Mouse (Mus musculus) gastrocnemius, postnatal 36 days (tissue): ENCODE measurements around the gene Vps13d. TPM values are rescaled to one million over a fixed set of nuclear protein-coding genes. Genes with fewer than 3 reads are reported as not detected.

Source experiments
- DNase-seq, 2 experiments: peaks; one replicate each; pipeline ENCODE4 v3.0.0; 2022
- intact Hi-C: fragments of 180-260 bp; cut with DNase I; formaldehyde crosslinking; loops from one replicate; pipeline ENCODE4 v1.15.1; 2025
- long read RNA-seq, 2 experiments: library from polyadenylated mRNA; stranded (forward); transcript quantifications; one replicate each; pipeline ENCODE4 v2.0.0; 2021
- total RNA-seq, 2 experiments: library from RNA; stranded (reverse); gene quantifications; 2 replicates each; pipeline ENCODE4 v1.2.3; 2021

The Vps13d gene
- total RNA-seq: 10 to 100 TPM; 28.4 to 31.1 TPM
- long read RNA-seq, experiment 1, partial matches to known transcripts: 3 of 10 reads
- long read RNA-seq, experiment 1, other reads (novel, unspliced or antisense): 7 of 10 reads
- long read RNA-seq, experiment 2, partial matches to known transcripts: 1 of 6 reads
- long read RNA-seq, experiment 2, other reads (novel, unspliced or antisense): 5 of 6 reads

DNA sequence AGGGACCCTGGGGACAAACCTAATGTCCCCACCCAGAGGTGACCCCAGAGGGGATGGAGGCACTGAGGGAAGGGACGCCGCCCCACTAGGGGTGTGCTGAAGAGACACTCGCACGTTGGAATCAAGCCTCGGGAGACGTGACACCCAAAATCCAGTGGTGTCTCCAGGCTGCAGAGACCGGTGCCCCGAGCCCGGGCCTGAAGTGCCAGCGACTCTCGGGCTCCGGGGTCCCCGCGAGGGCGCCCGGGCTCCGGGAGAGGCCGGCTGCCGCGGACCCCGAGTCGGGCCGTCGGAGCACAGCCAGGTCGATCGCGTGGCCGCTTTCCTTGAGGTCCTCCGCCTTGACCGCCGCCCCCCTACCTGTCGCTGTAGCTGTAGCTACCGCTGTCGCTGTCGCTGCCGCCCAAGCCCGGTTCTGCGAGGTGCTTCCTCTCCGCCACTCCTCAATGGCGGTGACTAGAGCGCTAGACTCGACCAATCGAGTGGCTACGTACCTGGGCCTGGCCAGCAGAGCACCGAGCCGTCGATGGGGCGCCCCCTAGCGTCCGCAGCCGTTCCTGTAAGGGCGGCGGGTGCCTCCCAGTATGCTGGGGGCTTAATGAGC lies at the start of gene Vps13d:
Gene Vps13d (minus strand): TSS at position 447 of the 604 bp plus-strand sequence.
- DNase-seq: peak; percentile 80 to 88
- intact Hi-C loops: loop anchor here (5.0 kb wide), 1 partner anchor 42 kb away; no protein-coding TSS in a partner anchor

- intact Hi-C loops: no loop called here
- DNase-seq: no peak
Observed at GRCm38 (mm10) chr4:145242719-145243350, 48.0 kb upstream of the Vps13d start.

GRCm38 (mm10) chr4:145240723-145241231 lies 46.0 kb upstream of the Vps13d start:
- DNase-seq: no peak
- intact Hi-C loops: no loop called here

DNA sequence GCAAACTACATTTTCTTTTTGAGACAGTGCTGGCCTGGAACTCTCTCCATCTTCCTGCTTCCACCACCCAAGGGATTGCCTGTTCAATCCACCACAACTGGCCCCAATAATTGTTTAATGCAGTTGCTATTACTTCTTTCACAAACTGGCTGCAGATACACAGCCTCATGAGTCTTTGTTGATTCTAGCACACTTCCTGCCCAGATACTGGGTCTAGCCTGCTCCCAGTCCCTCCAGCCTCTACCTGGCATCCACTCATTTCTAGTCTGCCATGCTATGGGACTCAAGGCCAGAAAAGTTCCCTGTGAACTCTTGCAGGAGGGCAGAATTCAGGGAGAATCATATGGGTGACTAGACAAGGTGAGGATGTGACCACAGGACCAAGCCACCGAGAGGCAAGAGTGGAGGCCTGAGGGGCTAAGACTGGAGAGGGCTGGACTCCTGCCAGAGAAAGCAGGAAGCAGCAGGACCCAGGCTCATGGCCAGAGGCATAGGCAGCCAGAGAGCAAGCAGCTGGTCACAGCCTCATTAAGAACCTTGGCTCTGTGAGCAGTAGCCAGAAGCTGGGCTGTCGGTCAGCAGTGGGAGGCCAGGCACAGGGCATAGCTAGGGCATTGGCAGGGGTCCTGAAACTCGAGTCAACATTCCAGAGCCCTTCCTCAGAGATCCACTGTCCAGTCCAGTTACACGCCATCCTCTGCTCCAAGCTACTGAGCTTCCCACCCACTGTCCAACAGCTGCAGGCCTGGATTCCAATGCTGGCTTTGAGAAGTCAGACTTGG lies 44.4 kb upstream of the Vps13d start:
- intact Hi-C loops: no loop called here
- DNase-seq: peak; percentile 66 to 73

GRCm38 (mm10) chr4:145236027-145236426 lies 41.2 kb upstream of the Vps13d start:
- no peak for DNase-seq
- intact Hi-C loops: no loop called here

DNA sequence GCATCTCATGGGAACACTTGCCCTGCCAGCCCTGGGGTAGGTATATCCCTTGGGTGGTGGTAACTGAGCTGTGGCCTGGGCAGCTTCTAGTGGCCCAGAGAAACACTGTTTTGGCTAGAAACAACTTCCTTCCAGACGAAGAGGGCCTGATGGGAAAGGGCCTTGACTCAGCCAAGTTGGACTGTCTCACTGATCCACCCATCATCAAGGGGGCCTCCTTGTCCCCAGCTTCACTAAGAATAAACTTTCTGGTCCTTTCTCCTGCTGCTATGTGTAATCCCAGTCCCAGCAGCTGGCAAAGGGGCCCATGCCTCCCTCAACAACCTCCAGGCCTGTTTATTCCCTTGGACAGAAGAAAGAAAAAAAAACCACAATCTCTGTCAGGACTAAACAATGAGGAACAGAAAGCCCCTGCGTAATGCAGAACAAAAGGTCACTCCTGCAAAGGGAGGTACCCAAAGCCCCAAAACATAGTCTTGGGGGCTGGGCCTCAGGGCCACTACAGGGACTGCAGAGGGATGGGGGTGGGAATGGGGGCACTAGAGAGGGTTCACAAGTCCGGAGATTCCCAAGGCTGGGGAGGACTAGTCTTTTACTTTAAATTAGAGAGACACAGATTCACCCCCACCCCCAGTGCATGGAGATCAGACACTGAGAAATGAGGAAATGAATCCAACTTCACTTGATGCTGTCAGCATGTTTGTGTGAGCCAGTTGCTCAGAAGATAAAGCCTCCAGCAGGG lies 38.9 kb upstream of the Vps13d start:
- intact Hi-C loops: no loop called here
- peak in 1 of 2 experiments; percentile 41 for DNase-seq

DNA sequence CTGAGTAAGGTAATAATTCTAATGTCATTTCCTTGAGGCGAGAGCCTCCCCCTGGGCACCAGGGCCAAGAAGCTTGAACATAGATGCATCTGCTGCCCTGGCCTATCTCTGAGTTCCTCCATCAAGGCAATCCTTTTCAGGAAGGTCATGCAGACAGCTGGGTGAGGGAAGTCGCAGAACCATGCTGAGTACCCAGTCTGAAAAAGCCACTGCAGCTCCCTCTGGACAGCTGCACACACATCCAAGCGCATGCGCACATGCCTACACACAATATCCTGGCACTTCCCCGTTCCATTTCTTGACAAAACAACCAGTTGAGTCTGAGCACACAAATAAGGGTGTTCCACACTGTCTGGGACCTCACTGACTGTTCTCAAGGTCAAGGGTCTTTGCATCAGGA lies 36.9 kb upstream of the Vps13d start:
- intact Hi-C loops: no loop called here
- DNase-seq: no peak

DNA sequence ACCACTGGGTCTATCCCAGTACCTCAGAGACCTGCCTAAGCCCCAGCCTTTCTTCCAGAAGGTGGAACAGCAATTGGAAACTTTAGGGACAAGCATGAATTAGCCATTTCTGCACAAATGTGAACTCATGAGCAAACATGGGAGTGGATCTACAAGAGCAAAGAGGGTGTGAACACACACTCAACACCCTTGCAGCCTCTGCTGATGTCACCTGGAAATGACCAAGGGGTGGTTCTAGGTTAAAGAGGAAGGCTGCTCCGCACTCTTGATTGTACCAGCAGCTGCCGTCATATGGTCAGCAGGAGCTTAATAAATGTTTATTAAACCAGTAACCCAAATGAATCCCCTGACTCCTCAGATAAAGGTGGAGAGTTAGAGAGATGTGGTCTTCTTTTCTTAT lies 35.8 kb upstream of the Vps13d start:
- intact Hi-C loops: no loop called here
- DNase-seq: no peak

DNA sequence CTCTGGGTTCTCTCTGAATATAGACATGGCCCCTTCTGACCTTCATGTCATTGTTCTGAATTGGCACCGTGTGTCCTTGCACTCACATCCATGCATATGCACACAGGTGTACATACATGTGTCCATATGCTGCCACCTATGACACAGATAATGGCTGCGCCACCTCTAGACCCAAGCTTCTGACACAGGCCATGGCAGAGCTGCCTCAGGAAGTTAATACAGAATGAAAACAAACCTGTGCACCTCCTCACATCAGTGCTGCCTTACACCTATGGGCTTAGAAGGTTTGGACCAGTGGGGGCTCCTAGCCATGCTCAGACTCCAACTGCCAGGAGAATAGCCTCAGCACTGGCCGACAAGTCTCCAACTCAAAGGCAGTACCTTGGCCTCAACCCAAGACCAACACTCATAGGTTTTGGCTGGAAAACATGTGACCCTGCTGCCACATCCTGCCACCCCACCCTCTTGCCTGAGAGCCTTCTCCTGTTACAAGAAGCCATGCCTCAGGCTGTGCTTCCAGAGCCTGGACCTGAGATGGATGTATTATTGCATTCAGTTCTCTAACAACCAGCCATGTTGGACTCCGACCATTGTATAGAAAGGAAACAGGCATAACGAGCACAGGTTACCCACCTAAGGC lies 34.8 kb upstream of the Vps13d start:
- no peak for DNase-seq
- intact Hi-C loops: no loop called here

DNA sequence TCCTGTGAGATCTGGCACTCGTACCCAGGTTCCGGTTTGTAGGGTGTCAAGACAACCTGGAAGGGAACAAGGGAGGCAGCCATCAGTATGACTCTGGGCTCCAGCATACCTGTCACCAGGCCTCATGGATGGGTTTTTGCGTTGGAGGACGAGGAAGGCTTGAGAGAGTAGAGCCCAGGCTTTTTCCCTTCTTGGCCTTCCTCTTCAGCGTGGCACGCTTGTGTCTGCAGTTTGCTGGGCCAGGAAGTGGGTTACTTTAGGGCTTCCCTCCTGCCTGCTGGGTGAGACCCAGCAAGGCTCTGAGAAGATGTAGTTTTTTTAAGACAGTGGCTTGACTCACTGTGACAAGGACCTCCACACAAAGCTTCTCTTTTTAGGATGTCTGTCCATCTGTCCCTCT lies 34.2 kb upstream of the Vps13d start:
- intact Hi-C loops: no loop called here
- DNase-seq: no peak

DNA sequence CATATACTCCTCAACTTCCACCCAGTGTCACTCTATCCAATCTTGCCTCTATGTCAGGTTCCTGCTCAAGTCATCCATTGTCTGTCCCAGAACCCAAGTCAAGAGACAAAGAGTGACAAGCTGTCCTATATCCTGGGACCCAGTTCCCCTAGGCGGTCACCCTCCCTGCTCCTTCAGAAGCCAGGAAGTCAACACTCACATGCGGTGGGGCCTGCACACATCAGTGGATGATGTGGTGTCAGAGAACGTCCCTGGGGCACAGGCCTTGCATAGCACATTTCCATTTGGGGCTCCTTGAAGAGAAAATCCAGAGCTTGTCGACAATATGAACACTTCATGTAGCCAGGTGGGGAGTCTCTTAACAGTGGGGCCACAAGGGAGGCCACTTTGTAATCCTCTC lies 29.8 kb upstream of the Vps13d start:
- DNase-seq: no peak

DNA sequence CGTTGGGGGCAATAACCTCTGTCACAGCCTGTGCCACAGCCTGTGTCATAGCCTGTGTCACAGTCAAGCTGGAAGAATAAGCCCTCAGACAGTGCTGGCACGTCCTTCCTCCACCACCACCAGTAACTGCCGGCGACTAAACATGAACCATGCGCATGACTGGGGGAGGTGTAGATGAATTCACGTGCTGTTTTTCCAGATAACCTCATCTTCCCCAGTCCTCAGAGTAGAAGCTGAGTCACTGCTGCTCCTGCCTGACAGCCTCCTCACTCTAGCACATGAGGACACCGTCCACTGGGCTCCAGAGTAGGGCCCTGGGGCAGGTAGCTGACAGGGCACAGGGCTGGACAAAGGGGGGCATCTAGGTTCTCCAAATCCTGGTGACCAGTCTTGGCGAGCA lies 27.3 kb upstream of the Vps13d start:
- DNase-seq: no peak
- intact Hi-C loops: no loop called here

More for the DNA sequence above, 29.8 kb upstream of the Vps13d start:
- intact Hi-C loops: no loop called here

DNA sequence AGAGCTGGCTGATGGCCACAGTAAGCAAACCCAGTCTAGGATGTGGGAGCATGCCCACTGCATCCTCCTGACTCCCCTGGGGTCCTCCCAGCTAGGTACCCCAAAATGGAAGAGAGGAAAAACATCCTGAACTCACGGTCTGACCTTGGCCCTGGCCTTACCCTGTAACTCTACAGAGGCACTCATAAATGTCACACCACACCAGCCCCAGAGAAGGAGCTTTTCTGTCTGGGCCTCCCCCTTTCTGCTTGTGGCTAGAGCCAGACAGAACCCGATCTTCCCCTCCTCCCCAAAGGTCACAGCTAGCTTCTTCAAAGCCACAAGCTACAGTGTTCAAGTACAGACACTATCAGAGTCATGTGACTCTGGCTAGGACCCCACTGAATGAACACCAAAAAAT lies 26.6 kb upstream of the Vps13d start:
- DNase-seq: no peak
- intact Hi-C loops: no loop called here

GRCm38 (mm10) chr4:145220001-145220400 lies 25.2 kb upstream of the Vps13d start:
- intact Hi-C loops: no loop called here
- no peak for DNase-seq

GRCm38 (mm10) chr4:145219240-145219985 lies 24.6 kb upstream of the Vps13d start:
- peak in 1 of 2 experiments; percentile 36 for DNase-seq
- intact Hi-C loops: no loop called here

GRCm38 (mm10) chr4:145217837-145218236 lies 23.0 kb upstream of the Vps13d start:
- DNase-seq: no peak
- intact Hi-C loops: no loop called here

DNA sequence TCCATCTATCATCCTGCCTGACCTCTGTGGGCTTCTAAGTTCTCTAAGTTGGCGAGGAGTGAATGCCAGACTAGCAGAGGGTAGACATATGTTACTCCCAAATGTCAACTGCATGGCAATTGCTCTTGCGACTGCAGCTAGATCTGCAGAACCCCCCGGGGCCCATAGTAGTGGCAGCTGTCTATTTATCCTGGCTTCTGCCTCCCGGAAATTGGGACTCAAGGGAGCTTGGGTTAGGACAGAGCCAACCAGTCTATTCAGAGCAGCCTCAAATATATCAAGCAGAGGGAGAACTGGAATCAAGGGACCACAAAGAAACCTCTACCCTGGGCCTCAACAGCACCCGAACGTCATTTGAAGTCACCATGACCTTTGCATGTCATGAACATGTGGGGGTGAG lies 22.2 kb upstream of the Vps13d start:
- DNase-seq: no peak
- intact Hi-C loops: no loop called here

DNA sequence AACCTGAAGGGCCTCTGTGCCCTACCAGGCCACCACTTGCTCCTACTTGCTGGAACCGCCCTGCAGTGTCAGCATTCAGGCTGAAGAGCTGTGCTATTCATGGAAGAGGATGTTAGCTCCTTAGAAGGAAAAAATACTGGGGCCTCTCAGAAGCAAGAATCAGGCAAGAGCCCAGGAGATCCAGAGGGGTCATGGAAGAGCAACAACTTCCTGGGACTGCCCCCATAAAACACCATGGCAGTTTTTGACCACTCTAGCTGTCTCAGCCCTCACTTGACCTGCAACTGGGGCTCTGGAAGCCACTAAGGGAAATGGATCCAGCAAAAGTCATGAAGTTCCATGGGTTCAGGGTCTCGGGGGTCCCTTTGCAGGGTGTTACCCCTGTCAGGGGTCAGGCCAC lies 20.6 kb upstream of the Vps13d start:
- intact Hi-C loops: loop anchor here (2.0 kb wide), 1 partner anchor 71 kb away; no protein-coding TSS in a partner anchor

GRCm38 (mm10) chr4:145214786-145215174 lies 20.0 kb upstream of the Vps13d start:
- DNase-seq: no peak
- intact Hi-C loops: loop anchor here (2.0 kb wide), 1 partner anchor 72 kb away; no protein-coding TSS in a partner anchor

More for the DNA sequence above, 20.6 kb upstream of the Vps13d start:
- no peak for DNase-seq
